In the genomic region with DNA sequence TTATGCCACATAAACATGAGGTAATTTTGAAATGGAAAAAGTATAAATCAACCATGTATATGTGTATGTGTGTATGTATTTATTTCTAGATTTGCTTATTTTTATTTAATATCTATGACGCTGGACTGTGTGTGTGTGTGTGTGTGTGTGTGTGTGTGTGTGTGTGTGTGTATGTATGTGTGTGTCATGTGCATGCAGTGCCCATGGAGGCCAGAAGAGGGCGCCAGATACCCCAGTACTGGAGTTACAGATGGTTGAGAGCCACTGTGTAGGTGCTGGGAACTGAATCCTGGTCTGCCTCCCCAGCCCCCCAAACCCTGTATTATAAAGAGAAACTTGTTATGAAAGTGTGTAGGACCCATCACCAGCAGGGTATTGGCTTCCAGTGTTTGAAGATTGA, we compare ENCODE assay signal across 22 mouse cellular contexts. TPM values are rescaled to one million over a fixed set of nuclear protein-coding genes. Genes with fewer than 3 reads are reported as not detected.
DNase-seq lines count a peak whose midpoint lies in the region; ATAC-seq and TF ChIP-seq lines count a peak whose summit lies in the region.
"Had no signal": no experiment of that assay in that cellular context is flagged by ENCODE, and none has a peak within 500 bp of the region (broad histone marks: within the 10 kb centered on the region; RNA-seq: fewer than 3 reads in every experiment).

No protein-coding gene starts in this region.

- intact Hi-C loops in gastrocnemius, adult 2 months (cut with DNase I) = no loop called here

- DNase-seq in gastrocnemius, adult 2 months = no peak
- DNase-seq in gastrocnemius, postnatal 10 days = no peak
- no peak for DNase-seq in liver, embryonic 14.5 days (ENCODE audit: low read depth in 3 of 3, low spot score in 3 of 3)
- no peak for DNase-seq in liver, embryonic 11.5 days (ENCODE audit: low spot score)
- DNase-seq in R1 (ENCODE audit: low read depth, low spot score) = peak; percentile 50
- no peak for DNase-seq in layer of hippocampus, adult 8-10 months (ENCODE audit: low spot score in 2 of 2)
- DNase-seq in frontal cortex, adult 2 months (ENCODE audit: extremely low spot score in 1 of 2, low spot score in 1 of 2) = no peak
- DNase-seq: adrenal gland, adult 2 months; cerebellum, adult 11 months; gastrocnemius, postnatal 14 days; kidney, postnatal 25 days; lung, postnatal 14 days; right cerebral cortex, postnatal 14 days; thymus, postnatal 36 days had no signal

- WGBS in liver, embryonic 14.5 days (ENCODE audit: insufficient replicate concordance) = 33% methylated on average over 2 of the region's 2 CpGs
- WGBS in liver, embryonic 11.5 days = 73% methylated on average over 2 of the region's 2 CpGs

- TF ChIP-seq EP300 in liver, embryonic 14.5 days (IDR thresholded peaks at IDR 0.05; ENCODE audit: low read depth) = no peak

- no peak overlapping the region for H3K27ac ChIP-seq in gastrocnemius, adult 2 months
- no peak overlapping the region for H3K27ac ChIP-seq in liver, embryonic 14.5 days
- no peak overlapping the region for H3K27ac ChIP-seq in liver, embryonic 11.5 days (ENCODE audit: low read depth, low read length)
- H3K27ac ChIP-seq: embryonic facial prominence, embryonic 10.5 days; hindbrain, embryonic 12.5 days; neural tube, embryonic 12.5 days; stomach, embryonic 15.5 days had no signal

- H3K4me2 ChIP-seq in liver, embryonic 14.5 days (ENCODE audit: low read depth) = no peak overlapping the region
- H3K4me2 ChIP-seq in liver, embryonic 11.5 days = no peak overlapping the region
- H3K4me2 ChIP-seq: hindbrain, embryonic 12.5 days; neural tube, embryonic 12.5 days; stomach, embryonic 15.5 days had no signal

- no peaks in the 10 kb centered on the region for H3K27me3 ChIP-seq in liver, embryonic 14.5 days (ENCODE audit: control insufficient read depth, insufficient read depth, low read length)
- H3K27me3 ChIP-seq in liver, embryonic 11.5 days (replicated peaks; ENCODE audit: control insufficient read depth, insufficient read depth, low read length) = no peaks in the 10 kb centered on the region
- H3K27me3 ChIP-seq in E14TG2a.4 (ENCODE audit: insufficient read depth, low read length) = no peaks in the 10 kb centered on the region
- H3K27me3 ChIP-seq: hindbrain, embryonic 12.5 days; megakaryocyte, embryonic 14.5 days; neural tube, embryonic 12.5 days; stomach, embryonic 15.5 days had no signal

- no peaks in the 10 kb centered on the region for H3K36me3 ChIP-seq in liver, embryonic 14.5 days (replicated peaks; ENCODE audit: control insufficient read depth, insufficient read depth, low read depth)
- no peaks in the 10 kb centered on the region for H3K36me3 ChIP-seq in liver, embryonic 11.5 days (ENCODE audit: control insufficient read depth, insufficient read depth, low read length)
- no peaks in the 10 kb centered on the region for H3K36me3 ChIP-seq in E14TG2a.4 (ENCODE audit: insufficient read depth, low read length)
- H3K36me3 ChIP-seq: embryonic facial prominence, embryonic 10.5 days; hindbrain, embryonic 12.5 days; neural tube, embryonic 12.5 days; stomach, embryonic 15.5 days had no signal

- no peak overlapping the region for H3K9ac ChIP-seq in liver, embryonic 14.5 days (replicated peaks)
- no peak overlapping the region for H3K9ac ChIP-seq in liver, embryonic 11.5 days (ENCODE audit: low read depth, low read length)
- H3K9ac ChIP-seq: hindbrain, embryonic 12.5 days; neural tube, embryonic 12.5 days; stomach, embryonic 15.5 days had no signal

- no peak overlapping the region for H3K4me3 ChIP-seq in gastrocnemius, adult 2 months
- H3K4me3 ChIP-seq in liver, embryonic 14.5 days (ENCODE audit: insufficient read depth in 1 of 2, low read depth in 2 of 2, low read length in 2 of 2) = no peak overlapping the region
- no peak overlapping the region for H3K4me3 ChIP-seq in liver, embryonic 11.5 days (ENCODE audit: low read depth, low read length)
- no peak overlapping the region for H3K4me3 ChIP-seq in E14TG2a.4 (replicated peaks; ENCODE audit: low read length)
- H3K4me3 ChIP-seq: embryonic facial prominence, embryonic 10.5 days; erythroblast, embryonic 14.5 days; hindbrain, embryonic 12.5 days; megakaryocyte, embryonic 14.5 days; neural tube, embryonic 12.5 days; stomach, embryonic 15.5 days had no signal

- H3K4me1 ChIP-seq in liver, embryonic 14.5 days (replicated peaks; ENCODE audit: control insufficient read depth in 2 of 2, insufficient read depth in 2 of 2, low read length in 1 of 2) = 0 out of 4 replicates have a peak, but pooled peaks cover 0 to 2% of the 10 kb centered on the region in 2 experiments
- 0 out of 2 replicates have a peak, but pooled peaks cover 3% of the 10 kb centered on the region for H3K4me1 ChIP-seq in liver, embryonic 11.5 days (replicated peaks; ENCODE audit: control insufficient read depth, insufficient read depth, low read length)
- H3K4me1 ChIP-seq in E14TG2a.4 (replicated peaks; ENCODE audit: low read depth, low read length) = peaks cover 7% of the 10 kb centered on the region
- H3K4me1 ChIP-seq: embryonic facial prominence, embryonic 10.5 days; hindbrain, embryonic 12.5 days; megakaryocyte, embryonic 14.5 days; neural tube, embryonic 12.5 days; stomach, embryonic 15.5 days had no signal

- no peaks in the 10 kb centered on the region for H3K9me3 ChIP-seq in liver, embryonic 14.5 days (ENCODE audit: control insufficient read depth, low read length)
- H3K9me3 ChIP-seq in liver, embryonic 11.5 days (ENCODE audit: control insufficient read depth, low read length) = 0 out of 2 replicates have a peak, but pooled peaks cover 4% of the 10 kb centered on the region
- peaks cover 5% of the 10 kb centered on the region for H3K9me3 ChIP-seq in E14TG2a.4 (ENCODE audit: low read length)
- H3K9me3 ChIP-seq: hindbrain, embryonic 12.5 days; neural tube, embryonic 12.5 days; stomach, embryonic 15.5 days had no signal

- TF ChIP-seq CTCF in gastrocnemius, adult 2 months (IDR thresholded peaks at IDR 0.05) = peak; percentile 17; the same call in 1 of the 2 replicates
- TF ChIP-seq CTCF in liver, embryonic 14.5 days (IDR thresholded peaks at IDR 0.05; ENCODE audit: low read depth) = peak; percentile 46
- peak; percentile 38 for TF ChIP-seq CTCF in E14TG2a.4 (conservative IDR thresholded peaks at IDR 0.05; ENCODE audit: low read length)

- no peak for ATAC-seq in liver, embryonic 14.5 days (ENCODE audit: insufficient read depth)
- no peak for ATAC-seq in liver, embryonic 11.5 days (replicated peaks; ENCODE audit: low FRiP score)

RNA-seq across cellular contexts. Expression of gene Bicc1, which starts 20.6 kb away (rescaled TPM):
- 1 to 10 TPM; 7.9 to 9.7 TPM for total RNA-seq in gastrocnemius, adult 2 months (2021)
- total RNA-seq in gastrocnemius, postnatal 10 days (2021) = 10 to 100 TPM; 29.2 to 34.9 TPM
- 1.5 and 1.8 TPM in 2 replicates for polyA plus RNA-seq in liver, embryonic 14.5 days (2012; rRNA removed)
- polyA plus RNA-seq in liver, embryonic 14.5 days (2014; fragmentation: Nextera tagmentation; extraction: Ambion mirVana) = 1.7 and 2.3 TPM in 2 replicates
- 8.9 and 9.7 TPM in 2 replicates for polyA plus RNA-seq in liver, embryonic 11.5 days (2014; fragmentation: Nextera tagmentation; extraction: Ambion mirVana)
- total RNA-seq in layer of hippocampus, adult 8-10 months (2022) = 1 to 10 TPM; 4.8 to 7.1 (median 5.3) TPM
- polyA plus RNA-seq in frontal cortex, adult 2 months (2012; rRNA removed) = 3.5 and 4.7 TPM in 2 replicates
- total RNA-seq: monocyte, adult 5-6 weeks had no signal
- polyA plus RNA-seq: erythroblast, embryonic 14.5 days had no signal

RNA-seq across cellular contexts. Expression of gene Tfam, which starts 58.0 kb away (rescaled TPM):
- total RNA-seq in gastrocnemius, adult 2 months (2021) = 10 to 100 TPM; 44.5 to 55.6 TPM
- total RNA-seq in gastrocnemius, postnatal 10 days (2021) = 10 to 100 TPM; 48.1 to 53.0 TPM
- 7.2 and 14.4 TPM in 2 replicates for polyA plus RNA-seq in liver, embryonic 14.5 days (2012; rRNA removed)
- polyA plus RNA-seq in liver, embryonic 14.5 days (2014; fragmentation: Nextera tagmentation; extraction: Ambion mirVana) = 31.1 and 33.2 TPM in 2 replicates
- 104 and 105 TPM in 2 replicates for polyA plus RNA-seq in liver, embryonic 11.5 days (2014; fragmentation: Nextera tagmentation; extraction: Ambion mirVana)
- total RNA-seq in layer of hippocampus, adult 8-10 months (2022) = 10 to 100 TPM; 40.2 to 54.4 (median 44.8) TPM
- polyA plus RNA-seq in frontal cortex, adult 2 months (2012; rRNA removed) = 24.5 and 25.2 TPM in 2 replicates
